Mouse (Mus musculus): ENCODE measurements around the gene Poc1a. TPM values are rescaled to one million over a fixed set of nuclear protein-coding genes. Genes with fewer than 3 reads are reported as not detected.
A peak's percentile ranks its signal among the peaks of the same experiment; 100 is the strongest.

The Poc1a gene
- polyA plus RNA-seq, 1 experiment from 2014 or later, result 32.5 TPM

- no peak overlapping the region for H3K9ac ChIP-seq (ENCODE audit: low read length)
- WGBS, result 89% methylated on average over 4 of the region's 4 CpGs
- no peaks in the 10 kb centered on the region for H3K27me3 ChIP-seq (ENCODE audit: control insufficient read depth, insufficient read depth, low read length)
- no peak for ATAC-seq (replicated peaks; ENCODE audit: low FRiP score)
- H3K4me2 ChIP-seq (ENCODE audit: low read depth, low read length, severe bottlenecking), result no peak overlapping the region
- no peaks in the 10 kb centered on the region for H3K36me3 ChIP-seq (ENCODE audit: control insufficient read depth, insufficient read depth, low read length)
- DNase-seq (ENCODE audit: low spot score), result no peak
- H3K4me3 ChIP-seq (ENCODE audit: low read depth, low read length), result no peak overlapping the region
- no peak overlapping the region for H3K27ac ChIP-seq (ENCODE audit: low read depth, low read length)
- peaks cover 16% of the 10 kb centered on the region for H3K4me1 ChIP-seq (replicated peaks; ENCODE audit: control insufficient read depth, insufficient read depth, low read length)
- no peaks in the 10 kb centered on the region for H3K9me3 ChIP-seq (ENCODE audit: control insufficient read depth, low read length)
Observed at GRCm38 (mm10) chr9:106339730-106340129, 58.9 kb downstream of the Poc1a start.

- Histone ChIP-seq H3K9me3 (ENCODE audit: control insufficient read depth, low read length) (no peaks in the 10 kb centered on the region), H3K4me1 (replicated peaks; ENCODE audit: control insufficient read depth, insufficient read depth, low read length) (peaks cover 18% of the 10 kb centered on the region), H3K4me3 (ENCODE audit: low read depth, low read length) (no peak overlapping the region), H3K36me3 (ENCODE audit: control insufficient read depth, insufficient read depth, low read length) (no peaks in the 10 kb centered on the region), H3K9ac (ENCODE audit: low read length) (no peak overlapping the region), H3K27me3 (ENCODE audit: control insufficient read depth, insufficient read depth, low read length) (no peaks in the 10 kb centered on the region), H3K27ac (ENCODE audit: low read depth, low read length) (peak overlapping the region; percentile 41; the same call in 1 of the 2 replicates), H3K4me2 (ENCODE audit: low read depth, low read length, severe bottlenecking) (no peak overlapping the region)
- DNase-seq (ENCODE audit: low spot score), result no peak
- no peak for ATAC-seq (replicated peaks; ENCODE audit: low FRiP score)
- WGBS, result 55% methylated on average over 13 of the region's 13 CpGs
Observed at GRCm38 (mm10) chr9:106340501-106341312, 59.8 kb downstream of the Poc1a start.

- Histone ChIP-seq H3K4me3 (ENCODE audit: low read depth, low read length) (no peak overlapping the region), H3K4me2 (ENCODE audit: low read depth, low read length, severe bottlenecking) (no peak overlapping the region), H3K4me1 (replicated peaks; ENCODE audit: control insufficient read depth, insufficient read depth, low read length) (peaks cover 18% of the 10 kb centered on the region), H3K27ac (ENCODE audit: low read depth, low read length) (no peak overlapping the region), H3K9ac (ENCODE audit: low read length) (no peak overlapping the region), H3K9me3 (ENCODE audit: control insufficient read depth, low read length) (no peaks in the 10 kb centered on the region), H3K27me3 (ENCODE audit: control insufficient read depth, insufficient read depth, low read length) (no peaks in the 10 kb centered on the region), H3K36me3 (ENCODE audit: control insufficient read depth, insufficient read depth, low read length) (no peaks in the 10 kb centered on the region)
- WGBS, result 71% methylated on average over 3 of the region's 3 CpGs
- ATAC-seq (replicated peaks; ENCODE audit: low FRiP score), result no peak
- DNase-seq (ENCODE audit: low spot score), result no peak
Observed at GRCm38 (mm10) chr9:106341313-106341686, 60.4 kb downstream of the Poc1a start.

GRCm38 (mm10) chr9:106342573-106342972 lies 61.7 kb downstream of the Poc1a start:
- Histone ChIP-seq H3K9me3 (ENCODE audit: control insufficient read depth, low read length) (no peaks in the 10 kb centered on the region), H3K4me2 (ENCODE audit: low read depth, low read length, severe bottlenecking) (no peak overlapping the region), H3K9ac (ENCODE audit: low read length) (no peak overlapping the region), H3K4me1 (replicated peaks; ENCODE audit: control insufficient read depth, insufficient read depth, low read length) (peaks cover 18% of the 10 kb centered on the region), H3K27me3 (ENCODE audit: control insufficient read depth, insufficient read depth, low read length) (no peaks in the 10 kb centered on the region), H3K27ac (ENCODE audit: low read depth, low read length) (no peak overlapping the region), H3K4me3 (ENCODE audit: low read depth, low read length) (no peak overlapping the region), H3K36me3 (ENCODE audit: control insufficient read depth, insufficient read depth, low read length) (no peaks in the 10 kb centered on the region)
- WGBS, result 93% methylated on average over 9 of the region's 9 CpGs
- ATAC-seq (replicated peaks; ENCODE audit: low FRiP score) (no peak), DNase-seq (ENCODE audit: low spot score) (no peak)

- 19% methylated on average over 6 of the region's 6 CpGs for WGBS
- H3K9me3 ChIP-seq (ENCODE audit: control insufficient read depth, low read length), result no peaks in the 10 kb centered on the region
- peak overlapping the region; percentile 14 for H3K9ac ChIP-seq (ENCODE audit: low read length)
- ATAC-seq (replicated peaks; ENCODE audit: low FRiP score) (no peak), DNase-seq (ENCODE audit: low spot score) (no peak)
- H3K4me1 ChIP-seq (replicated peaks; ENCODE audit: control insufficient read depth, insufficient read depth, low read length), result peaks cover 6% of the 10 kb centered on the region
- no peak overlapping the region for H3K27ac ChIP-seq (ENCODE audit: low read depth, low read length)
- H3K4me3 ChIP-seq (ENCODE audit: low read depth, low read length), result no peak overlapping the region
- H3K4me2 ChIP-seq (ENCODE audit: low read depth, low read length, severe bottlenecking), result no peak overlapping the region
- H3K36me3 ChIP-seq (ENCODE audit: control insufficient read depth, insufficient read depth, low read length), result no peaks in the 10 kb centered on the region
- no peaks in the 10 kb centered on the region for H3K27me3 ChIP-seq (ENCODE audit: control insufficient read depth, insufficient read depth, low read length)
Observed at GRCm38 (mm10) chr9:106345167-106345566, 64.3 kb downstream of the Poc1a start.

DNA sequence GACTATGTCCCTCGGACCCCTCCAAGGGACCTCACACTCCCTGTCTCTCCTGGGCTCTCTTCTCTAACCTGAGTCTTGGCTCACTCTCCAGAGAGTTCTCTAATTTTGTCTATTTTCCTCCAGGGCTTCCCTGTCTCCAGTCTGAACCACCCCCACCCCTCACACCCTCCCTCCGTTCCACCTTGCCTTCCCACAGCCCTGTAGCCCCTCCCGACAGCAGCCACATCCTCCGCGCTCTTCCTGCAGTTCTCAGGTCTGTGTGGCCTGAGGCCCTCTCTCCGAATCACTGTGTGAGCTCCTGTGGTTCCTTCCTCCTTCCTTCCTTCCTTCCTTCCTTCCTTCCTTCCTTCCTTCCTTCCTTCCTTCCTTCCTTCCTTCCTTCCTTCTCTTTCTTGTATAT lies 64.8 kb downstream of the Poc1a start:
- Histone ChIP-seq H3K9me3 (ENCODE audit: control insufficient read depth, low read length) (no peaks in the 10 kb centered on the region), H3K4me1 (replicated peaks; ENCODE audit: control insufficient read depth, insufficient read depth, low read length) (peaks cover 6% of the 10 kb centered on the region), H3K27ac (ENCODE audit: low read depth, low read length) (no peak overlapping the region), H3K9ac (ENCODE audit: low read length) (peak overlapping the region; percentile 14), H3K4me2 (ENCODE audit: low read depth, low read length, severe bottlenecking) (no peak overlapping the region), H3K4me3 (ENCODE audit: low read depth, low read length) (no peak overlapping the region), H3K27me3 (ENCODE audit: control insufficient read depth, insufficient read depth, low read length) (no peaks in the 10 kb centered on the region), H3K36me3 (ENCODE audit: control insufficient read depth, insufficient read depth, low read length) (no peaks in the 10 kb centered on the region)
- DNase-seq (ENCODE audit: low spot score) (no peak), ATAC-seq (replicated peaks; ENCODE audit: low FRiP score) (no peak)
- 38% methylated on average over 6 of the region's 6 CpGs for WGBS

DNA sequence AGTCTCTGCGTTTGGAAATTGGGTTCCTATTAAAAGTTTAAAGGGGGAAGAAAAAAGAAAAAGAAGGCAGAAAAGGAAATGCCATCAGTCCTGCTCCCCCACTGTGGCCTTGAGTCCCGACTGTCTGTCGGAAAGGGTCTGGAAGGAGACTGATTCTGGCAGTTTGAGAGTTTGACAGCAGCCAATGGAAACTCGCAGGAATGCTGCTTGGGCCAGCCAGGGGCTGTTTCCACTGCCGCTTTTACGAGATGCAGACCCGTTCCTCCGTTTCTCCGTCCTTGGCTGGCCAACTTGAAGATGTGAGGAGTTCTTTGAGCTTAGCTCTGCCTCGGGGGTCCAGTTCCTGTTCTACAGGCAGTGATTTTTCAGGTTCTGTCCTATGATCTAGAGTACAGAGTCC lies 67.4 kb downstream of the Poc1a start:
- H3K4me3 ChIP-seq (ENCODE audit: low read depth, low read length), result no peak overlapping the region
- no peak for ATAC-seq (replicated peaks; ENCODE audit: low FRiP score)
- H3K4me2 ChIP-seq (ENCODE audit: low read depth, low read length, severe bottlenecking), result no peak overlapping the region
- H3K4me1 ChIP-seq (replicated peaks; ENCODE audit: control insufficient read depth, insufficient read depth, low read length), result peaks cover 6% of the 10 kb centered on the region; the same call in 1 of the 2 replicates
- no peaks in the 10 kb centered on the region for H3K27me3 ChIP-seq (ENCODE audit: control insufficient read depth, insufficient read depth, low read length)
- no peaks in the 10 kb centered on the region for H3K36me3 ChIP-seq (ENCODE audit: control insufficient read depth, insufficient read depth, low read length)
- H3K9ac ChIP-seq (ENCODE audit: low read length), result no peak overlapping the region
- H3K9me3 ChIP-seq (ENCODE audit: control insufficient read depth, low read length), result no peaks in the 10 kb centered on the region
- WGBS, result 80% methylated on average over 10 of the region's 10 CpGs
- H3K27ac ChIP-seq (ENCODE audit: low read depth, low read length), result no peak overlapping the region
- no peak for DNase-seq (ENCODE audit: low spot score)

GRCm38 (mm10) chr9:106349075-106349474 lies 68.2 kb downstream of the Poc1a start:
- DNase-seq (ENCODE audit: low spot score) (no peak), ATAC-seq (replicated peaks; ENCODE audit: low FRiP score) (no peak; the same call in 1 of the 2 replicates)
- H3K4me1 ChIP-seq (replicated peaks; ENCODE audit: control insufficient read depth, insufficient read depth, low read length), result peaks cover 6% of the 10 kb centered on the region; the same call in 1 of the 2 replicates
- no peaks in the 10 kb centered on the region for H3K27me3 ChIP-seq (ENCODE audit: control insufficient read depth, insufficient read depth, low read length)
- 68% methylated on average over 2 of the region's 2 CpGs for WGBS
- H3K9me3 ChIP-seq (ENCODE audit: control insufficient read depth, low read length), result no peaks in the 10 kb centered on the region
- no peaks in the 10 kb centered on the region for H3K36me3 ChIP-seq (ENCODE audit: control insufficient read depth, insufficient read depth, low read length)
- H3K9ac ChIP-seq (ENCODE audit: low read length), result no peak overlapping the region
- no peak overlapping the region for H3K4me2 ChIP-seq (ENCODE audit: low read depth, low read length, severe bottlenecking)
- no peak overlapping the region for H3K4me3 ChIP-seq (ENCODE audit: low read depth, low read length)
- H3K27ac ChIP-seq (ENCODE audit: low read depth, low read length), result no peak overlapping the region

GRCm38 (mm10) chr9:106351178-106351577 lies 70.3 kb downstream of the Poc1a start:
- WGBS, result 63% methylated on average over 6 of the region's 6 CpGs

More at GRCm38 (mm10) chr9:106351178-106351577, 70.3 kb downstream of the Poc1a start:
- no peaks in the 10 kb centered on the region for H3K9me3 ChIP-seq (ENCODE audit: control insufficient read depth, low read length)
- DNase-seq (ENCODE audit: low spot score) (no peak), ATAC-seq (replicated peaks; ENCODE audit: low FRiP score) (no peak)
- H3K4me1 ChIP-seq (replicated peaks; ENCODE audit: control insufficient read depth, insufficient read depth, low read length), result peaks cover 2% of the 10 kb centered on the region; the same call in 1 of the 2 replicates
- H3K27ac ChIP-seq (ENCODE audit: low read depth, low read length), result no peak overlapping the region
- no peak overlapping the region for H3K4me2 ChIP-seq (ENCODE audit: low read depth, low read length, severe bottlenecking)
- no peaks in the 10 kb centered on the region for H3K36me3 ChIP-seq (ENCODE audit: control insufficient read depth, insufficient read depth, low read length)
- H3K4me3 ChIP-seq (ENCODE audit: low read depth, low read length), result no peak overlapping the region
- H3K9ac ChIP-seq (ENCODE audit: low read length), result no peak overlapping the region
- H3K27me3 ChIP-seq (ENCODE audit: control insufficient read depth, insufficient read depth, low read length), result no peaks in the 10 kb centered on the region

Measured in forebrain, embryonic 11.5 days (tissue).